Mouse (Mus musculus) urinary bladder, postnatal 25 days (tissue): ENCODE data around the gene BC025920.
A peak's percentile ranks its signal among the peaks of the same experiment; 100 is the strongest.

Source experiments
- DNase-seq: peaks from one replicate; pipeline ENCODE4 v3.0.0; 2022; ENCODE audit warnings: low spot score

Gene BC025920

DNA sequence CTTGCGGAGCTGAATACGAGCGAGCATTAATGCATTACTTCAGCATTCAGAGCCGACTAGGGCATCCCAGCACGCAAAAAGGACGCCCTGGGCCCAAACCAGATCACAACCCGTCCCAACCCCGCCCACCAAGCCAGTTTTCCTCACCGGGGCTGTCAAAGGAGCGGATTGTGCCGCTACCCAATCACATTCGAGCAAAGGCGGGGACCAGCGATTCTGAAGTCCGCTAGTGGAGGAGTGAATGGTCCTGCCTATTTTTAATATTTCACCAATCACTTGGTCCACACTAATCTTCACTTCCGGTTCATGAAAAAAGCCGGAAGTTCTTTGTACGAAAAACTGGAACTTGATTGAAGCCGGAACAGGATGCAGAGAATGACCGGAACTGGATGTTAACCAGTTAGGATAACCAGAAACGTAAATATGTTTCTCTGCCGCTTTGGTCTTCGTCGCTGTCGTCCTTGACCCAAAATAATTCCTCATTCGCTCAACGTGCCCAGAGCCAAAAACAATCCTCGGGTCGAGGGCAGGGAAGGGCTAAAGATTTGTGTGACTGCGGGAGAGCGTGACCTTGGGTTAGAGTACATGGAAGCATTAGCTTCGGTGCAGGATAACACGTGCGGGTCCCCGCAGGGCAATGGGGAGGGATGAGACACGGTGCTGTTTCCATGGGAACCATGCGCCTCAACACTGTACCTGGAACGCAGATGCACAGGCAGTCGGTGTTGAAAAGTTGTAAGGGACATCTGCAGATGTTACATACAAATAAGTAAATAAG, at the start of gene BC025920:
BC025920 (plus strand) TSS at position 297 of the 778 bp plus-strand sequence.
- peak; percentile 77 for DNase-seq

DNA sequence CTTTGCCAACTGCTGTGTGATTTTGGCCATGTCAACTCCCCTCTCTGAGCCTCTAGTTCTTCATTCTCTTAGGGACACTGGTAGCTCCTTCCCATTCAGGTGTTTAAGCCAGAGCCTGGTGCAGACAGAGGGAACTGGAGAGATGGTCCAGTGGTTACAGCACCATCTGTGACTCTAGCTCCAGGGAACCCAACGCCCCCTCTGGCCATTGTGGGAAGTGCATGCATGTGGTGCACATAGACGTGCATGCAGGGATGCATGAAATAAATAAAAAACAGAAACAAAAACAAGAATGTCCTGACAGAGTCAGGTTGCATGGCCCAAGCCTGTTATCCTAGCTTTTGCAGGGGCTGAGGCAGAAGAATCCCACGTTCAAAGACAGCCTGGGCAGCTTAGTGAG, 49.8 kb upstream of the BC025920 start:
- no peak for DNase-seq

DNA sequence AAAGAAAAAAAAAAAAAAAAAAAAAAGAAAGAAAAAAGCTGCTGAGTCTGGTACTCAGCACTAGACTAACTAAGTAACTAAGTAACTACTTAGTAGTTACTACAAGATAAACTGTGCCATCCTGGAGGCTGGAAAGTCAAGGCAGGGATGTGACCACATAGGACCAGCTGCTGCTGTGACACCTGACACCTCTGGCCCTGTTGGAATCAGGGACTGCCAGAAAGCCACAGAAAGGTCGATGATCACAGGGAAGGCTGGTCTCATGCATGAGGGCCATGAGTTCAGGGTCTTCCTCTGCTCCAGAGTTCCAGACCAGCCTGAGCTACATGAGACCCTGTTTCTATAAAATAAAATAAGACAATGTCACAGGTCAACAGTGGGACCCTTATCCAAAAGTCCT, 48.6 kb upstream of the BC025920 start:
- DNase-seq = no peak

DNA sequence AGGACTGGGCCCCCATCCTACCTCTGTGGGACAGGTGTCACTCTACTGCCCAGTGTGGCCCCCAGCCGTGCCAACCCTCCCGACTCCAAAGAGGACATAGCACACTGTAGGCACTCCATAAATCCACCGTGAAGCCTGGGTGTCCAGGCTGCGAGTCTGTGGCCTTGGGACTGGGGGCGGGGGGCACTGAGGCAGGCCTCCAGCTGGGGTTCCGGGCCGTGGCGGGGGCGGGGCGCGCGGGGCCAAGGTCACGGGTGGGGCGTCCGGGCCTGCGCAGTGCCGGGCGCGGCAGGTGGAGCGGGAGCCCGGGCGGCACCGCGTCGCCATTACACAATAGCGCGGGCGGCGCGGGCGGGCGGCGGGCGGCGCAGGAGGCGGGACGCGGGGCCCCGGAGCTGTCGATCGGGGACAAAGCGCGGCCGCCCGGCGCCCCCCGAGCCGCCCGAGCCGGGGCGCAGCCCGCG, 46.9 kb upstream of the BC025920 start, which contains the start of gene Aes:
Aes (plus strand) TSS at position 326 of the 464 bp plus-strand sequence.
- DNase-seq = peak; percentile 77

DNA sequence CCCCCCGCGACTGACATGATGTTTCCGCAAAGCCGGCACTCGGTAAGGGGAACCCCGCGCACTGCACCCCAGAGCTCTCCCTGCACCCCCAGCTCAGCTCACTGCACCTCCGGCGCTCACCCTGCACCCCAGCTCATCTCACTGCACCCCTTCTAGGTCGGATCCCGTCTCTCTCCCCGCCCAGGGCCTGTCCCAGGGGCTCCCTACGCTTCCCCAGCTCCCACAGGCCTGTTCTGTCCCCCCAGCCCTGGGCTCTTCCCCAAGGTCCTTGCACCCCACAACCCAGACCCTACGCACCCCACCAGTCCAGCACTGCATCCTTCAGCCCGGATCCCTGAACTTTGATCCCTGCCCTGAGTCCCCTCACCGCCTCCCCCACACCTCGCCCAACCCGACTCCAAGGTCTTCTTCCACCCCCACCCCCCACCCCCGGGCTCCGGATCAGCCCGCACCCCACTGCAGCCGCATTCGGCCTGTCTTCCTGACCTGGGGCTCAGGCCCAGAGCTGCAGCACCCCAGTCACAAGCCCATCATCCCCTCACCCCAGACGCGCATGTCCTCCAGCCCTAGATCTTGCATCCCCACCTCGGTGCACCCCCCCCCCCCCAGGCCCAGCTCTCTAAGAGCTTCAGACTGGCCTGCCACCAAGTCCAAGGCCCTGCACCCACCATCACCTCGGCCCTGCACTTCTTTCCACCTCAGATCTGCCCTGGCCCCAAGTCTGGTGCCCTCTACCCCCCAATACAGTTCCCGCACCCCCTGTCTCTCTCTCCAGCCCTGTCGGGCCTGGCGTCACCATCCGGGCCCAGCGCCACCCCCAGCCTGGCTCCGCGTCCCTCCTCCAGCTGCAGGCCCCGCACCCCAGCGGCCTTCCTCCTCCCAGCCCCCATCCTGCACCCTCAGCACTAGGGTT, 46.2 kb upstream of the BC025920 start:
- DNase-seq = peak; percentile 74

DNA sequence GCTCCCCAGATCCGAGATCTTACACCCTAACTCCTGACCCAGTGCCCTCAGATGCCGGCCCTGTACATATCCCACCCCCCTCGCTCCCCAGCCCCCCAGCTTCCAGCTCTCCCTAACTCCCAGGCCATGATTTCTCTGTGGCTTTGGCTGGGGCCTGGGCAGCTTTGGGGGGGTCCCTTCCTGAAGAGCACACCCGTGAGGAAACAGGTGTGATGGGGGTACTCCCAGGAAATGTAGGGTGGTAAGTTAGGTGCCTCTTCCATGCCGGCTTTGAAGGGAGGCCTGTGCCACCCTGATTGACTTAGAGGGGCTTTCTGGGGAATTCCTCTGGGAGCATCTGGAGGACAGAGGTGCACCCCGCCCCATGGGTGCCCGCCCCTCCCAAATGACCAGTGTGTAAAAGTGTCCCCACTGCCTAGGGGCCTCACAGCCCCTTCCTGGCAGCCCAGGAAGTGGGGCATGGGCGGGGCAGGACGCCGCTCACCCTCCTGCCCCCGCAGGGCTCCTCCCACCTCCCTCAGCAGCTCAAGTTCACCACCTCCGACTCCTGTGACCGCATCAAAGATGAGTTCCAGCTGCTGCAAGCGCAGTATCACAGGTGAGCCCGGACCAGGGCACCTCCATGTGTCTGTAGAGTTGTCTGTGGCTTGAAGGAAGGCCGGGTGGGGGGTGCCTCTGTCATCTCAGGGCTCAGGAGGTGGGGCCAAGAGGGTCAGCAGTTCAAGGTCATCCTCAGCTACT, 45.2 kb upstream of the BC025920 start:
- DNase-seq = no peak

DNA sequence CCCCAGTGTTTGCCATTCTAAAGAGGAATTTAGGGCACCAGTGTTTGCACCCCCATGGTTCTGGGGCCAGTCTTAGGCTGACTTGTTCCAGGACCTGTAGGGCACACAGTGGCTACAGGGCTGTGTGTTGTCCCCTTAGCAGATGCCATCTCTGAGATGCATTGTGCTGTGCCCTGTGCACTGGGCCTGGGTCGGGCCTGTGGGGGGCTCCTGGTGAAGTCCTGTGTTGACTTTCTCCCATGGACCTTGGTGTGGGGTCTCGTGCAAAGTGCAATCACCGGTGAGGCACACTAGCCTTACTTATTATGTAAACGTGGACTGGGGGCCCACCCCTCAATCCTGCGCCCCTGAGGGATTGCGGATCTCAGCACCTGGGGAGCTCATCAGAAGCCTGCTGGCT, 43.7 kb upstream of the BC025920 start:
- no peak for DNase-seq

DNA sequence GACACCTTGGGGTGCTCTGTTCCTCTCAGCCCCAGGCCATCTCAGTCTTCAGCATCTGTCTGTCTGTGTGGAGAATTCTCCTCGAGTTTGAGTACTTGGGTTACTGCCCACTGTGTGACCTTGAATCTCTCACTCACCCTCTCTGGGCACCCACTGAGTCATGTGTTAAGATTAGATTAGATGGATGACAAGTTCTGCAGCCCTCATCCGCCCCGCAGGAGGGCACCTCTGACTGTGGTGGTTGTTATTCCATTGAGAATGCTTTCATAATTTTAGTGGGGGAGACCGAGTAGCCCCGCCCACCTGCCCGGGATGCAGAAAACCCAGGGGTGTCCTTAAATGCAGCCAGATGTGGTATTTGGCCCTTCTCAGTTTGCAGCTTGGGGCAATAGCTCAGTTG, 42.6 kb upstream of the BC025920 start:
- no peak for DNase-seq

DNA sequence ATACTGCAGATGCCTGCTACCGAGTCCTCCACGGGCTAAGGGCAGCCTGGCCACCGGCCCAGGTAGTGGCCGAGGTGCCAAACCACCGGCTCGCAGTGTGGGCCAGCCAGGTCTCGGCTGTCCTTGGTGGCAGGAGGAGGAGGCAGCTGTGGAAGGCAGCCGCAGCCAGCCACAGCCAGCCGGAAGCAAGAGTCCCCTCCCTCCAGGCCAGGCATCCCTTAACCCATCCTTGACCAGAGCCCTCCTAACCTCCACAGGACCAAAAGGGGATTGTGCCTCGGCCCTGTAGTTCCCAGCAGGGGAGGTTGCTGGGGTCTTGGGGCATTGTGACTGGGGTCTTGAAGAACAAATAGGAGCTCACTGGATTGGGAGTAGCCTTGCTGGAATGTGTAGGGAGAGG, 41.9 kb upstream of the BC025920 start:
- no peak for DNase-seq

DNA sequence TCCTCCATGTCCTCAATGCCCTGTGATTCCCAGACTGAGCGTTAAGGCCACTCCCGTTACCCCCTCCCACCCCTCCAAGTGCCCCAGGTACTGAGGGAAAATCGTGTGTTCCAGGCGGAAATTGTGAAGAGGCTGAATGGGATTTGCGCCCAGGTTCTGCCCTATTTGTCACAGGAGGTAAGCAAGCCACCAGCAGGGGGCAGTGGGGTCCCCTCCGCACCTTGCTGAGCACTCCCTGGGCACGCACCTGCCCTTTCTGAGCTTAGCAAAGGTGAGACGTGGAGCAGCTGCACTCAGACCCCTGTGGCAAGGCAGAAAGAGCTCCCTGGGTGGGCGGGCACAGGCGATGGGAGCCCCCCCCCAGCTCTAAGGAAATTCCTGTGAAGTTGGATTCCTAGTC, 41.3 kb upstream of the BC025920 start:
- DNase-seq = no peak

DNA sequence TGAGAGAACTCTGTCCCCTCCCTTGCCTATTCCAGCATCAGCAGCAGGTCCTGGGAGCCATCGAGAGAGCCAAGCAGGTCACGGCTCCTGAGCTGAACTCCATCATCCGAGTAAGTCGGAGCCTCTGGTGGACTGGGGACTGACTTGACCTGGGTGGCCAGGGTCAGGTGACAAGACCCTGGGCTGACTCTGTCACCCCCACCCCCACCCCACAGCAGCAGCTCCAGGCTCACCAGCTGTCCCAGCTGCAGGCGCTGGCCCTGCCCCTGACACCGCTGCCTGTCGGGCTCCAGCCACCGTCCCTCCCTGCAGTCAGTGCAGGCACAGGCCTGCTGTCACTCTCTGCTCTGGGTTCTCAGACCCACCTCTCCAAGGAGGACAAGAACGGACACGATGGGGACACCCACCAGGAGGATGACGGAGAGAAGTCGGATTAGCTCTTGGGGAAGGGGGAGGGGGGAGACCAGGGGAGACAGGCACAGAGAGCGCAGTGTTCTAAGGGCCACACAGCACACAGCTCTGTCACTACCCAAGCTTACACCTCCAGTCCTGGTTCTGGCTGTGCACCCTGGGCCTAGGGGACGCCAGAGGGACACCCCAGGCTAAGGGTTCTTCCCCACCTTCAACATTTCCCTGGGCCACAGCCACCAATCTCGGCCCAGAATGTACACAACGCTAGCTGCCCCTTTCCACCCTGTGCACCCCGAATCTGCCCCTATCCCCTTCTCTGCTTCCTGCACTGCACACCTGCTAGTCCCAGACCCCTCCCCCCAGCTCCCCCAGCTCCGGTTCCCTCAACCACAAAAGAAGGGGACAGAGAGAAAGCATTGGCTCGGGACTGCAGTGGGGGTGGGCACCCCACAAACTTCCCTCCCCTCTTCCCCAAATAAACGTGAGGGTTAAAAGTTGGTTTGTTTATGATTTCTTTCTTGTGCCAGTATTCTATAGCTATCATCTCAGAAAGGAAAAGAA, 40.5 kb upstream of the BC025920 start:
- no peak for DNase-seq

DNA sequence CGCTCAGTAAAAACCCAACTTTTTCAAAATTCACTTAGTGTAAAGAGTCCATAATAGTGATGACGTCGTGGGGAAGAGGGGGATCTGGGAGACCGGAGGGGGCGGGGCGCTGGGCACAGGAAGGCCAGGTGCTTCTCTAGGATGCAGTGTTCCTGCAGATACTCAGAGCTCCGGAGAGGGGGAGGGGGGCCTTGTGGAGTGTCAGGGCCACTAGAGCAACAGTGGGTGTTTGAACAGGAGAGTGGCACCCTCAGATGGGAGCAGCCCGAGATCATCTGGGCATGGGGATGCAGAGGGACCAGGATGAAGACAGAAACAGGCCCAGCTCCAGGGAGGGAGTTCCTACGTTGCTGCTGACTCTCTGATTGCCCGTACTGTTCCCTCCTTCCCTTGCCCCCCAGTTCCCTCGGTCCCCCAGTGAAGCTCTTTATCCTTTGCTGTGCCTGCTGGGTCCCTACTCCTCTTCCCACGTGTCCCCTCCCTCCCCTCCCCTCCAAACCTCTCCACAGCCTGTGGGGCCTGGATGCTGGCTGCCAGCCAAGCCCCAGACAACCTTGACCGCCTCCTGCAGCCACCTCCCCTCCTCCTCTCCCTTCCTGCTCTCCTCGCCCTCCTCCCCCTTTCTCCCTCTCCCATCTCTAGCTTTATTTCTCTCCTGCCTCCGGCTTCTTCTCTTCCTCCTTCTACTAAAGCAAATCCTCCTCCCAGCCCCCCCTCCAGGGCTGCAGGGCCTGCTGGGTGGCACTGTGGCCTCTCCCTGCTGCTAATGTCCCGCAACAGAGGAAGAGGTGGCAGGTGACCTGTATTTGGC, 37.5 kb upstream of the BC025920 start:
- DNase-seq = no peak

DNA sequence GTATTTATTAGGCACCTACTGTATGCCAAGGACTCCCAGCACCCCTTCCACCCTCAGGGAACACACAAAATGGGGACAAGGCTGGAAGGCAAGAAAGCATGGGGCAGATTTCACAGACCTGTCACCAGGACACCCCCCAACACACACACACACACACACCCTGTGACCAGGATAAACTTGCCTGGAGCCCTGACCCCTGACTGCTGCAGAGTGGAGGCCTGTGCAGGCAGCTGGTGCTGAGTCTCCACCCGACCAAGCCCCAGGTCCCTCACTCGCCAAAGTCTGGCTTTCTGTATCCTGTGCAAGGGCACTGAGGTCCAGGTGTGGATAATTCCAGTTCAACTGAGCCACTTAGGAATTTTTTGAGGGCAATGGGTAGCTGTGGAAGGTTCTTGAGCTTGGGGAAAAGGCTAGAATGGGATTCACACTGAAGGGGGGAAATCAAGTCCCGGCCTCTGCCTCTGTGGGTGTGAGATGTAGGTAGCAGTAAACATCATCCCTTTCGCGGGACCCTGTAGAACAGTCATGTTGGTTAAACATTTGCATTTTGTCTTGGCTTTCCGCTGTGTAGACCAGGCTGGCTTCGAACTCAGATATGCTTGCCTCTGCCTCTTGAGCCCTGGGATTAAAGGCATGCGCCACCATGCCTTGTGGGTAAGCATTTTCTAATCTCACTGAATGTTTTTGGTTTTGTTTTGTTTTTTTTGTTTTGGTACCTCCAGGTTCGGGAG, 36.4 kb upstream of the BC025920 start:
- no peak for DNase-seq

DNA sequence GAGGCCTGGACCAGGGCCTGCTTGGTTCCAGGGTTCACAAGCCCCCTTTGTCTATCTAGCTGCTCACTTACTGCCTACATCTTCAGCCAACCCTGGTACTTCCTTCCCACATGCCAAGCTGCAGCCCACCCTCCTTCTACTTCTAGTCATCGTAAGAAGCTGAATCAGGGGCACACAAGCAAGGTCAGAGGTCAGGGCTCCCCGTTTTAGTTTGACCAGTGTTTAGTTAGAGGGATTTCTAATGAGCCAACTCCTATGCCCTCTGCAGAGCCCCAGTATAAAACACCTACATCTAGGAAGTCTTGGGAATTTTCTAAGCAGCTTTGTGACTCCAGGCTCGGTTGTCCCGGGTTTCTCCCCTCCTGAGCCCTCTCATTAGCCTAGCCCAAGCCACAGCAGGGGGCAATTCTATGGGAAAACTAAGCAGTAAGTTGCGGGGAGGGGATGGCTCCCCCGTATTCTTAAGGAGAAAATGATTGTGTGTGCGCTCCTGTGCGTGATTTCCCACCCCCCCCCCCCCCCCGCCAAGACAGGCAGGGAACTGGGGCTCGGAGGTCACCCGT, 35.8 kb upstream of the BC025920 start:
- DNase-seq = no peak

DNA sequence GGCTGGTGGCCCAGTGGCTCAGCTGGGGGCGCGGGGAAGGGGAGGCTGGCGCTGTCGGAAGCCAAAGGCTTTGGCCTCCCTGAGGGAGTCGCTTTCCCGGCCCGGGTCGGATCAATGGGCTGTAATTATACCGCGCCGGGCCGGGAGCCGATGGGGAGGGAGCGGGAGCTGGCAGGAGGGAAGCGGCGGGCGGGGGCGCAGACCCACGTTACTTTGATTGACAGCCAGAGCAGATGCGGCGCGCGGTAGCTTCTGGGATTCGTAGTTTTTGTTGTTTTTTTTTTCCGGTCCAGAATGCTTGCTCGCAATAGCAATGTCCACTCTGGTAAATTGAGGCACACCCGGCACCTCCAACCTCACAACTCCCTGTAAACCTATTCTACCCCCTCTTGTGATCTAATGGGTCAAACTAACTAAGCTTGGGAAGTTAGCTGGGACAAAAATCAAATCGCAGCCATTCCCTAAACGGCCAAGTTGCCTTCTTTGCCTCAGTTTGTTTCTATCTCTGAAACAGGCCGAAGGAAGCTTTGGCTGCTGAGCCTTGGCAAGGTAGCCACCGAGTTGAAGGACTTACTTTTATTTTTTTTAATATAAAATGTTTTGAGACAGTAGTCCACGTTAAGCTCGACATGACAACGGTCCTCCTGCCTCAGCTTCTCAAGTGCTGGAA, 35.1 kb upstream of the BC025920 start:
- peak; percentile 87 for DNase-seq

DNA sequence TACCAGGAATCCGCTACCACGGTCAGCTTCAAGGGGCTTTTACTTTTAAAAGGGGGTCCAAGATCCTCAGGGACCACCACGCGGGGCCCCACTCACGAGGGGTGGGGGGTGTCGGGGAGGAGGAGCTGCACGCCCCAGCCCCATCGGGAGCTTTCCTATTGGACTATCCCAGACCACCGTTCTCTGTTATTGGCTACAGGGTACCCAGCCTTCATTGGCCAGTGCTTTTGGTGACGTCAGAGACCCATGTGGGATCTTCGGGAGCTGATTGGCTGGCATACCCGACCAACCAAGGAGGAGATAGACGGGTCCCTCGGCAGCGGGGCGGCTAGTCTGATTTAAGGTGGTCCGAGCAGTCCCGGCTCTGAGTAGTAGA, 34.6 kb upstream of the BC025920 start:
- peak; percentile 96 for DNase-seq

DNA sequence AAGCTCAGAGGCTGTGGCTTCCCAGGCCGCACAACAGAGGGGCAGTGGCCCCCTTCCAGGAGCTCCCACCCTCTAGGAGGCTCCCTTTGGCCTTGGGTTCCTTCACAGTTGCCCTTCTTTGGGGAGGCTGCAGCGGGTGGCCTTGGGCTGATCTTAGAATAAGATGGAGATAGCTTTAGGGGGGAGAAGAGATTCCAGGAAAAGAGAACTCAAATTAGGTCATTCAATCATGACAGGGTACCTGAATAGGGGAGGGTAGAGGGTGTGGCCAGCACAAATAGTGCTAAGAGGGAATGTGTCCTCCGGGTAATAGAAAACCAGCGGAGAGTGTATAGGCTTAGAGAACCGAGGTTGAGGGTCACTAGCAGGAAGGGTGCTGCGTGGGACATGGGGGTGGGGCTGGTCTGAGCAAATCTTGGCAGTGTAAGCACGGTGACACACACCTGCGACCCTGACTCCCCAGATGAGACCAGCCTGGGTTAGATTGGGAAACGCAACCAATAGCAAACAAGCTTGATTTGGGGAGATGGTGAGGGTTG, 33.9 kb upstream of the BC025920 start:
- DNase-seq = no peak

DNA sequence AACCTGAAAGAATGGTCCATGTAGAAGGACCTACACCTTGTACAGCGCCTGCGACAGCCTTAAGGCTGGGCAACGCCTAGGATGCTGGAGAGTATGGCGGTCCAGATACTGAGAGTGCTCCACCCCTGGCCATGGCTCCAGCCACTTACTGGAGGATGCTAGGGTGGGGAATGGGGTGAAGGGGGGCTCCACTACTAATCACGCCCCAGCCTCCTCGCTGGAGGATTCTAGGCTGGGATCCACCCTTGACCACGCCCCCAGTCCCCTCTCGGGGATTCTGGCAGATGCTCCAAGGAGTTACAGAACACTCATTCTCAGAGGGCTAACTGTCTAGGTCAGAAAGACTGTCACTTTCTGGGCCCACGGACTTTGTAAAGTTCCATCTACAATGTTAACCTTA, 33.1 kb upstream of the BC025920 start:
- DNase-seq = no peak
